Mouse (Mus musculus): Measurements from ENCODE around the gene Ccdc188. TPM values are rescaled to one million over a fixed set of nuclear protein-coding genes. Genes with fewer than 3 reads are reported as not detected.

The Ccdc188 gene
- polyA plus RNA-seq, 2 experiments = not detected

GRCm38 (mm10) chr16:18220856-18221542, 3.3 kb downstream of the Ccdc188 start:
- H3K27me3 ChIP-seq (ENCODE audit: control insufficient read depth, insufficient read depth, low read length) = no peaks in the 10 kb centered on the region
- no peak overlapping the region for H3K27ac ChIP-seq (replicated peaks; ENCODE audit: low read depth, low read length)
- H3K4me3 ChIP-seq (replicated peaks; ENCODE audit: low read length) = no peak overlapping the region
- DNase-seq (ENCODE audit: low spot score) (no peak), ATAC-seq (ENCODE audit: low FRiP score, low read depth) (no peak)
- H3K9me3 ChIP-seq (ENCODE audit: control insufficient read depth, low read length) = no peaks in the 10 kb centered on the region
- H3K4me2 ChIP-seq (replicated peaks; ENCODE audit: low read depth, low read length, severe bottlenecking) = no peak overlapping the region
- 85% methylated on average over 6 of the region's 6 CpGs for WGBS
- no peak for TF ChIP-seq POLR2A (IDR thresholded peaks at IDR 0.05; ENCODE audit: borderline replicate concordance, extremely low read depth, insufficient read depth, insufficient read length)
- peaks cover 11% of the 10 kb centered on the region for H3K4me1 ChIP-seq (ENCODE audit: control insufficient read depth, insufficient read depth, low read length)
- no peak overlapping the region for H3K9ac ChIP-seq (ENCODE audit: low read depth, low read length, severe bottlenecking)
- peaks cover 49% of the 10 kb centered on the region for H3K36me3 ChIP-seq (ENCODE audit: control insufficient read depth, insufficient read depth, low read length)

- no peak for TF ChIP-seq POLR2A (IDR thresholded peaks at IDR 0.05; ENCODE audit: borderline replicate concordance, extremely low read depth, insufficient read depth, insufficient read length)
- Histone ChIP-seq H3K27me3 (ENCODE audit: control insufficient read depth, insufficient read depth, low read length) (no peaks in the 10 kb centered on the region), H3K4me2 (replicated peaks; ENCODE audit: low read depth, low read length, severe bottlenecking) (no peak overlapping the region), H3K9ac (ENCODE audit: low read depth, low read length, severe bottlenecking) (no peak overlapping the region), H3K27ac (replicated peaks; ENCODE audit: low read depth, low read length) (no peak overlapping the region), H3K36me3 (ENCODE audit: control insufficient read depth, insufficient read depth, low read length) (peaks cover 54% of the 10 kb centered on the region), H3K9me3 (ENCODE audit: control insufficient read depth, low read length) (no peaks in the 10 kb centered on the region), H3K4me1 (ENCODE audit: control insufficient read depth, insufficient read depth, low read length) (peaks cover 11% of the 10 kb centered on the region), H3K4me3 (replicated peaks; ENCODE audit: low read length) (no peak overlapping the region)
- WGBS = 92% methylated on average over 4 of the region's 11 CpGs
- DNase-seq (ENCODE audit: low spot score) (no peak), ATAC-seq (ENCODE audit: low FRiP score, low read depth) (no peak)
Observed at GRCm38 (mm10) chr16:18221543-18221898, 3.8 kb downstream of the Ccdc188 start.

GRCm38 (mm10) chr16:18222188-18222587, 4.5 kb downstream of the Ccdc188 start:
- H3K4me3 ChIP-seq (replicated peaks; ENCODE audit: low read length) = no peak overlapping the region
- DNase-seq (ENCODE audit: low spot score) = no peak
- no peaks in the 10 kb centered on the region for H3K9me3 ChIP-seq (ENCODE audit: control insufficient read depth, low read length)
- H3K27me3 ChIP-seq (ENCODE audit: control insufficient read depth, insufficient read depth, low read length) = no peaks in the 10 kb centered on the region
- H3K36me3 ChIP-seq (ENCODE audit: control insufficient read depth, insufficient read depth, low read length) = peaks cover 60% of the 10 kb centered on the region
- WGBS = 83% methylated on average over 10 of the region's 11 CpGs
- H3K4me1 ChIP-seq (ENCODE audit: control insufficient read depth, insufficient read depth, low read length) = peaks cover 11% of the 10 kb centered on the region
- no peak overlapping the region for H3K4me2 ChIP-seq (replicated peaks; ENCODE audit: low read depth, low read length, severe bottlenecking)
- TF ChIP-seq POLR2A (IDR thresholded peaks at IDR 0.05; ENCODE audit: borderline replicate concordance, extremely low read depth, insufficient read depth, insufficient read length) = no peak
- no peak overlapping the region for H3K27ac ChIP-seq (replicated peaks; ENCODE audit: low read depth, low read length)
- no peak overlapping the region for H3K9ac ChIP-seq (ENCODE audit: low read depth, low read length, severe bottlenecking)
- no peak for ATAC-seq (ENCODE audit: low FRiP score, low read depth)

DNA sequence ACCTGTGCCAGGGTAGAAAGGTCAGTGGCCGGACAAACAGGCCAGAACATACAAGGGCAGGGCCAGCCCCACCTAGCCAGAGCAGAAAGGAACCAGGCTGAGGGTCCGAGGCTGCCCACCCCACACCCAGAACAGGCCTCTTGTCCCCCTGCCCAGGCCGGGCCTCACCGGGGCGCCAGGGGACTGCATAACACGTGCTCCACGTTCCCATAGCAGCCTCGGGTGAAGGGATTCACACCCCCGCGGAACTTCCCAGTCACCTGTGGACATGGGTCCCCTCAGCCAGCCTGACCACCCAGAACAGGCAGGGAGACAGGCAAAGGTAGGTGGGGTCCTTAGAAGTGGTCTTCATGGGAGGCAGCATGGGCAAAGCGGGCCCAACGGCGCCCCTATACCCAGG, 9.5 kb downstream of the Ccdc188 start:
- no peak overlapping the region for H3K9ac ChIP-seq (ENCODE audit: low read depth, low read length, severe bottlenecking)
- no peak for TF ChIP-seq POLR2A (IDR thresholded peaks at IDR 0.05; ENCODE audit: borderline replicate concordance, extremely low read depth, insufficient read depth, insufficient read length)
- H3K4me1 ChIP-seq (ENCODE audit: control insufficient read depth, insufficient read depth, low read length) = peaks cover 10% of the 10 kb centered on the region; the same call in 1 of the 2 replicates
- H3K4me3 ChIP-seq (replicated peaks; ENCODE audit: low read length) = no peak overlapping the region
- ATAC-seq (ENCODE audit: low FRiP score, low read depth) = no peak
- peaks cover 69% of the 10 kb centered on the region for H3K36me3 ChIP-seq (ENCODE audit: control insufficient read depth, insufficient read depth, low read length)
- H3K27me3 ChIP-seq (ENCODE audit: control insufficient read depth, insufficient read depth, low read length) = no peaks in the 10 kb centered on the region
- 88% methylated on average over 13 of the region's 13 CpGs for WGBS
- H3K27ac ChIP-seq (replicated peaks; ENCODE audit: low read depth, low read length) = no peak overlapping the region
- DNase-seq (ENCODE audit: low spot score) = no peak
- no peak overlapping the region for H3K4me2 ChIP-seq (replicated peaks; ENCODE audit: low read depth, low read length, severe bottlenecking)
- no peaks in the 10 kb centered on the region for H3K9me3 ChIP-seq (ENCODE audit: control insufficient read depth, low read length)

- H3K4me1 ChIP-seq (ENCODE audit: control insufficient read depth, insufficient read depth, low read length) = peaks cover 10% of the 10 kb centered on the region; the same call in 1 of the 2 replicates
- H3K4me2 ChIP-seq (replicated peaks; ENCODE audit: low read depth, low read length, severe bottlenecking) = no peak overlapping the region
- ATAC-seq (ENCODE audit: low FRiP score, low read depth) (no peak), DNase-seq (ENCODE audit: low spot score) (no peak)
- no peaks in the 10 kb centered on the region for H3K9me3 ChIP-seq (ENCODE audit: control insufficient read depth, low read length)
- 87% methylated on average over 20 of the region's 20 CpGs for WGBS
- no peak for TF ChIP-seq POLR2A (IDR thresholded peaks at IDR 0.05; ENCODE audit: borderline replicate concordance, extremely low read depth, insufficient read depth, insufficient read length)
- no peak overlapping the region for H3K27ac ChIP-seq (replicated peaks; ENCODE audit: low read depth, low read length)
- H3K36me3 ChIP-seq (ENCODE audit: control insufficient read depth, insufficient read depth, low read length) = peaks cover 61% of the 10 kb centered on the region
- no peak overlapping the region for H3K4me3 ChIP-seq (replicated peaks; ENCODE audit: low read length)
- no peaks in the 10 kb centered on the region for H3K27me3 ChIP-seq (ENCODE audit: control insufficient read depth, insufficient read depth, low read length)
- H3K9ac ChIP-seq (ENCODE audit: low read depth, low read length, severe bottlenecking) = no peak overlapping the region
Observed at GRCm38 (mm10) chr16:18227897-18228422, 10.3 kb downstream of the Ccdc188 start.

Measured in limb, embryonic 14.5 days (tissue).